Comparison of ENCODE assay signal across 8 mouse cellular contexts in the genomic region with DNA sequence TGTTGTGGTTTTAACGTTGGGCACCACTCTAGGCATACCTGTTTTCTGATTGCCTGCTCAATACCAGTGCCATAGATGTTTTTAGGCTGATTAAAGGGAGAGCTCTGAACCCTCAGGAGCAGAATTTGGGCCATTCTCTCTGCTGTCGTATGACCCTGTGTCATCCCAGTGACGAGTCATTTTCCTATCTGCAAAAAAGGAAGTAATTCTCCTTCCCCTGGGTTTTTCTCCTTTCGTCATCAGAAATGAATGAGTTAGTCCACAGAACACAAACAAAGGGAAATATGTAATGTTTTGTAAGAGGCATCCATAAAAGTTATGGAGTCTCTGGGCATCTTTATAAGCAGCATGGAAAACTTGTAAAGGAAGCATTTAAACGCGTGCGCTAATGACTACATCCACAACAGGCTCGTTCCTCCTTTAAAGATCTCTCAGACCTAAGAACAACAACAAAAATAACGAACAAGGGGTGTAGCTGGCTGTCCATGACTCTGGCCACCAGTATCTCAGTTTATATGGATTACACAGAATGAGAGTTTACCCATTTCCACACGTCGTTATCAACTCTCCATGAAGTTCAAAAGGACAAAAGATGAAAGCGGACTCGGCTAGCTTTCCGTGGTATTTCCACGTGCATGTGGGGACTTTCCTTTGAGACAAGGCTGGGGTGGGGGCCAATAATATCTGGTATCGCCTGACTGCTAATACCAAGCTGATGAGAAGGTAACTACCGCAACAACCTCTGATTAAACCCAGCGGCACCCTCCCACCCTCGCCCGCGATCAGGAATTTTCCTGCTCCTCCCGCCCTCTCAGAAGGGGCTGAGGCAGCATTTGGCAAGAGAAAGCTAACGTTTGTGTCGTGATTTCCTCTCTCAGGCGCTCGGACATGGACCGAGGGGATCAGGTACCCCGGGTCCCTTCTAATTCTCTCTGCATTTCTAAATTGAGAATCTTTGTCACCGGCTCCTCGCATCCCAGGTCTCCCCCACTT. TPM values are rescaled to one million over a fixed set of nuclear protein-coding genes. Genes with fewer than 3 reads are reported as not detected.
DNase-seq lines count a peak whose midpoint lies in the region; ATAC-seq and TF ChIP-seq lines count a peak whose summit lies in the region.

No protein-coding gene starts in this region.

- peaks cover 11% of the 10 kb centered on the region for H3K4me1 ChIP-seq in forebrain, embryonic 14.5 days (ENCODE audit: control insufficient read depth, insufficient read depth, low read length)
- H3K4me1 ChIP-seq in hindbrain, postnatal 0 days (ENCODE audit: insufficient read depth, low read length): peaks cover 3% of the 10 kb centered on the region; the same call in 1 of the 2 replicates
- peaks cover 32 to 44% of the 10 kb centered on the region in 2 experiments for H3K4me1 ChIP-seq in liver, embryonic 14.5 days (replicated peaks; ENCODE audit: control insufficient read depth in 2 of 2, insufficient read depth in 2 of 2, low read length in 1 of 2)

- H3K27me3 ChIP-seq in forebrain, embryonic 14.5 days (replicated peaks; ENCODE audit: control insufficient read depth, insufficient read depth, low read length): no peaks in the 10 kb centered on the region
- H3K27me3 ChIP-seq in hindbrain, postnatal 0 days (ENCODE audit: insufficient read depth, low read length): no peaks in the 10 kb centered on the region
- no peaks in the 10 kb centered on the region for H3K27me3 ChIP-seq in liver, embryonic 14.5 days (ENCODE audit: control insufficient read depth, insufficient read depth, low read length)

- DNase-seq in left cerebral cortex, postnatal 4 days: peak; percentile 67
- DNase-seq in left cerebral cortex, adult 9 months (ENCODE audit: low spot score in 2 of 2): no peak
- peak; percentile 62 for DNase-seq in T-cell, adult 2 months (ENCODE audit: low spot score)
- peak; percentile 69 for DNase-seq in forebrain, embryonic 14.5 days (ENCODE audit: low spot score)
- peak; percentile 70 for DNase-seq in hindbrain, postnatal 0 days (ENCODE audit: low spot score)
- no peak for DNase-seq in liver, embryonic 14.5 days (ENCODE audit: low read depth in 3 of 3, low spot score in 3 of 3)
- peak; percentile 79 for DNase-seq in naive thymus-derived CD4-positive, alpha-beta T cell, adult 2 months (ENCODE audit: low read depth)

- 8% methylated on average over 30 of the region's 30 CpGs for WGBS in forebrain, embryonic 14.5 days
- 6% methylated on average over 30 of the region's 30 CpGs for WGBS in hindbrain, postnatal 0 days
- 1% methylated on average over 30 of the region's 30 CpGs for WGBS in liver, embryonic 14.5 days (ENCODE audit: insufficient replicate concordance)

- peak; percentile 4; the same call in 1 of the 2 replicates for ATAC-seq in forebrain, embryonic 14.5 days
- ATAC-seq in hindbrain, postnatal 0 days: no peak
- ATAC-seq in liver, embryonic 14.5 days (ENCODE audit: insufficient read depth): no peak
- no peak for ATAC-seq in megakaryocyte-erythroid progenitor cell, adult 5-6 weeks (replicated peaks; ENCODE audit: low FRiP score, low TSS enrichment, poor library complexity, severe bottlenecking)

- H3K4me2 ChIP-seq in forebrain, embryonic 14.5 days (ENCODE audit: low read length): peak overlapping the region; percentile 67
- H3K4me2 ChIP-seq in hindbrain, postnatal 0 days (ENCODE audit: low read depth, low read length): peak overlapping the region; percentile 84
- peak overlapping the region; percentile 68 for H3K4me2 ChIP-seq in liver, embryonic 14.5 days (ENCODE audit: low read depth)

- TF ChIP-seq EP300 in liver, embryonic 14.5 days (IDR thresholded peaks at IDR 0.05; ENCODE audit: low read depth): no peak

- TF ChIP-seq CTCF in hindbrain, postnatal 0 days (IDR thresholded peaks at IDR 0.05; ENCODE audit: low read depth): no peak
- TF ChIP-seq CTCF in liver, embryonic 14.5 days (IDR thresholded peaks at IDR 0.05; ENCODE audit: low read depth): no peak

- H3K4me3 ChIP-seq in forebrain, embryonic 14.5 days (ENCODE audit: low read depth, low read length): peak overlapping the region; percentile 87
- peak overlapping the region; percentile 87 for H3K4me3 ChIP-seq in hindbrain, postnatal 0 days (ENCODE audit: low read length)
- H3K4me3 ChIP-seq in liver, embryonic 14.5 days (ENCODE audit: insufficient read depth in 1 of 2, low read depth in 2 of 2, low read length in 2 of 2): peak overlapping the region; percentile 75 to 78

- H3K9me3 ChIP-seq in forebrain, embryonic 14.5 days (replicated peaks; ENCODE audit: control insufficient read depth, low read length): no peaks in the 10 kb centered on the region
- no peaks in the 10 kb centered on the region for H3K9me3 ChIP-seq in hindbrain, postnatal 0 days (ENCODE audit: low read length)
- H3K9me3 ChIP-seq in liver, embryonic 14.5 days (ENCODE audit: control insufficient read depth, low read length): no peaks in the 10 kb centered on the region

- H3K36me3 ChIP-seq in forebrain, embryonic 14.5 days (ENCODE audit: control insufficient read depth, insufficient read depth, low read length): peaks cover 8% of the 10 kb centered on the region
- H3K36me3 ChIP-seq in hindbrain, postnatal 0 days (ENCODE audit: insufficient read depth, low read length): peaks cover 6% of the 10 kb centered on the region; the same call in 1 of the 2 replicates
- peaks cover 31% of the 10 kb centered on the region for H3K36me3 ChIP-seq in liver, embryonic 14.5 days (replicated peaks; ENCODE audit: control insufficient read depth, insufficient read depth, low read depth)

- H3K27ac ChIP-seq in forebrain, embryonic 14.5 days (ENCODE audit: low read depth, low read length): peak overlapping the region; percentile 95
- H3K27ac ChIP-seq in hindbrain, postnatal 0 days: peak overlapping the region; percentile 91
- H3K27ac ChIP-seq in liver, embryonic 14.5 days: peak overlapping the region; percentile 88

- intact Hi-C loops in left cerebral cortex, postnatal 4 days (cut with DNase I): no loop called here

- H3K9ac ChIP-seq in forebrain, embryonic 14.5 days (ENCODE audit: low read length): peak overlapping the region; percentile 89
- H3K9ac ChIP-seq in hindbrain, postnatal 0 days (replicated peaks; ENCODE audit: low read length): peak overlapping the region; percentile 87
- H3K9ac ChIP-seq in liver, embryonic 14.5 days (replicated peaks): peak overlapping the region; percentile 89

RNA-seq across cellular contexts. Expression of gene Pim1, which starts 1.3 kb away (rescaled TPM):
- total RNA-seq in left cerebral cortex, postnatal 4 days (2021): 10 to 100 TPM; 10.5 to 12.3 TPM
- polyA plus RNA-seq in forebrain, embryonic 14.5 days (2014; fragmentation: Nextera tagmentation; extraction: Ambion mirVana): 11.4 and 15.7 TPM in 2 replicates
- 15.4 and 18.9 TPM in 2 replicates for total RNA-seq in hindbrain, postnatal 0 days (2014; rRNA removed)
- 14.6 and 16.8 TPM in 2 replicates for polyA plus RNA-seq in hindbrain, postnatal 0 days (2015; fragmentation: Nextera tagmentation; extraction: Ambion mirVana)
- polyA plus RNA-seq in liver, embryonic 14.5 days (2012; rRNA removed): 61.4 and 64.5 TPM in 2 replicates
- polyA plus RNA-seq in liver, embryonic 14.5 days (2014; fragmentation: Nextera tagmentation; extraction: Ambion mirVana): 60.4 and 69.9 TPM in 2 replicates
- 33.2 and 48.8 TPM in 2 replicates for total RNA-seq in megakaryocyte-erythroid progenitor cell, adult 5-6 weeks (2014; fragmentation: Nextera tagmentation)
- 96.9 and 106 TPM in 2 replicates for total RNA-seq in megakaryocyte-erythroid progenitor cell, adult 5-6 weeks (2017)

Comparison
In these comparisons a context has a peak if more than half of its experiments do, and no peak if none do; other contexts are left out.
1. DNase-seq: peak in left cerebral cortex, postnatal 4 days (single experiment), T-cell, adult 2 months (single experiment), forebrain, embryonic 14.5 days (single experiment), hindbrain, postnatal 0 days (single experiment) and naive thymus-derived CD4-positive, alpha-beta T cell, adult 2 months (single experiment); none in left cerebral cortex, adult 9 months (0 of 2) and liver, embryonic 14.5 days (0 of 3).
2. Peak in every context shown above with its lines, with median percentiles within 50 percentile points of each other: H3K27ac ChIP-seq, H3K4me2 ChIP-seq, H3K4me3 ChIP-seq and H3K9ac ChIP-seq.